Mouse (Mus musculus): ENCODE results near the gene Ephb1. TPM values are rescaled to one million over a fixed set of nuclear protein-coding genes. Genes with fewer than 3 reads are reported as not detected.

The Ephb1 gene
- polyA plus RNA-seq, 1 experiment, result 3.0 TPM

DNA sequence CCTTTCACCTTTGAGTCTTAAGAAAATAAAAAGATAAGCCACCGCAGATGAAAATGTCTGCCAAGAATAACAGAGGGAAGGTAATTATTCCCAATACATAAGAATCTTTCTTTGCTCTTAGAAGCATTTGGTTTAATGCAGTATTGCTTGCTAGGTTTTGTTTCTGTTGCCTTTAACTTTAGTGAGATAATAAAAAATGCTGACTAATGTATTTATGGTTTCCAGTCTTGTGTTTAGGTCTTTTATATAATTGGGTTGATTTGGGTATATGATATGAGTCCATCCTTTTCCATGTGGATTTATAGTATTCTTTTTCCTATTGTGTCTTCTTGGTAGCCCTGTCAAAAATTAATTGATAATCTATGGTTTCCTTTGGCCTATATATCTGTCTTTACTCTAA lies 456.6 kb downstream of the Ephb1 start:
- Histone ChIP-seq H3K4me1 (ENCODE audit: control insufficient read depth, insufficient read depth, low read length) (no peaks in the 10 kb centered on the region), H3K36me3 (ENCODE audit: control insufficient read depth, insufficient read depth, low read length) (no peaks in the 10 kb centered on the region), H3K4me3 (ENCODE audit: control insufficient read depth, low read depth, low read length) (no peak overlapping the region), H3K27ac (ENCODE audit: control insufficient read depth, insufficient read depth, low read depth, low read length) (no peak overlapping the region), H3K27me3 (ENCODE audit: control insufficient read depth, insufficient read depth, low read length) (no peaks in the 10 kb centered on the region)
- TF ChIP-seq POLR2A (IDR thresholded peaks at IDR 0.05; ENCODE audit: control insufficient read depth, low read depth, low read length) (no peak), CTCF (IDR thresholded peaks at IDR 0.05; ENCODE audit: control insufficient read depth, insufficient read depth, insufficient replicate concordance, low read depth, low read length) (no peak)

DNA sequence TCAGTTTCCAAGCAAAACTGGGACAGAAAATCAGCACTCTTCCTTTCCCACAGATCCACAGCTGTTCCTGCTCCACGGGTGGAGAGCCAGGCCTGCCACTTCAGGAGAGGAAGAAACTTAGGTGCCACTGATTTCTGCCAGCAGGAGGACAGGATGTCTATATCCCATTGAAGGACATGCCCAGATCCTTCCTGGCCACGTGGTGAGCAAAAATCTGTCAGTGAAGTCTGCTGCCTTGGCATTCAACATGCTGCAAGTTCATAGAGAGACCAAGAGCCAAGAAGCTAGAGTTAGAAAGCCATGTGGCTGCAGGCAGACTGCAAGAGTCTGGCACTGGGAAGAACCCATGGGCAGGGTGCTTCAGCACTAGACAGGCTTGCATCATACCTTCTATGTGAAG lies 471.2 kb downstream of the Ephb1 start:
- TF ChIP-seq POLR2A (IDR thresholded peaks at IDR 0.05; ENCODE audit: control insufficient read depth, low read depth, low read length) (no peak), CTCF (IDR thresholded peaks at IDR 0.05; ENCODE audit: control insufficient read depth, insufficient read depth, insufficient replicate concordance, low read depth, low read length) (no peak)
- Histone ChIP-seq H3K4me1 (ENCODE audit: control insufficient read depth, insufficient read depth, low read length) (no peaks in the 10 kb centered on the region), H3K27me3 (ENCODE audit: control insufficient read depth, insufficient read depth, low read length) (no peaks in the 10 kb centered on the region), H3K4me3 (ENCODE audit: control insufficient read depth, low read depth, low read length) (no peak overlapping the region), H3K27ac (ENCODE audit: control insufficient read depth, insufficient read depth, low read depth, low read length) (no peak overlapping the region), H3K36me3 (ENCODE audit: control insufficient read depth, insufficient read depth, low read length) (no peaks in the 10 kb centered on the region)

DNA sequence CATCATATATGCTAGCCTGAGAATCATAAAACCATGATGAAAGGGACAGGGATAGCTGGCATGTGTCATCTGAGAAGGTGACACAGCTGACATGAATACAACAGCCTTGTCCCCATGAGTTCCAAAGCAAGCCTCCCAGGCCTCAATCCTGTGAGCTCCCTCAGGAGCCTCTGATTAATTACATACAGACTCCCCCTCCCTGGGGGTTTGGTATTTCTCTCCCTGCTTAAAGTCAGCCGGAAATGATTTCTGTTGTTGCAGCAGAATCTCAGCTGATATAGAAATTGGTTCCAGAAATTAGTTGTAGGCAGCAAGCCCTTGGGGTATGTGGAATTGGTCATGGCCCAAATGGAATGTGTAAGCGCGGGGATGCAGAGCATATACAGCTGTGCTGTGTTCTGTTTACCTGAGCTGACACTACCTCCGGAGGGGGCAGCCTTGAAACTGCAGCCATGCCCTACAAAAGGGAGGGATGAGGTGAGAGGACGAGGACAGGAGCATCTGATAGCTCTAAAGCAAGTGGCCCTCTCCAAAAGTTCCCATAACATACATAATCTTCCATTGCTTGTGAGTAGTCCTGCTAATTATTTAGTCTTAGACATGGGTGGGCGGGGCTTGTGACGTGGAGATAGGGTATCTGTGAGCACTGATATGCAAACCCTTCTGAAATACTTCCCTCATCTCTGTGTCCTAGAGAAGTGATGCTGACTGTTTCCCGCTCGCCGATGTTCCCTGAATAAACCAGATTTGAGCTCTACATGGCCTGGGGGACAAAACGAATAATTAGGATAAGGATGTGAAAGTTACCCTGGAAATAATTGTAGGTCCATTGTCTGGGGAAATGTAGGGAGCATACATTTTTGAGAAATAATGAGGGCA lies 477.1 kb downstream of the Ephb1 start:
- Histone ChIP-seq H3K4me1 (ENCODE audit: control insufficient read depth, insufficient read depth, low read length) (no peaks in the 10 kb centered on the region), H3K36me3 (ENCODE audit: control insufficient read depth, insufficient read depth, low read length) (no peaks in the 10 kb centered on the region), H3K27me3 (ENCODE audit: control insufficient read depth, insufficient read depth, low read length) (no peaks in the 10 kb centered on the region), H3K4me3 (ENCODE audit: control insufficient read depth, low read depth, low read length) (no peak overlapping the region), H3K27ac (ENCODE audit: control insufficient read depth, insufficient read depth, low read depth, low read length) (no peak overlapping the region)
- TF ChIP-seq POLR2A (IDR thresholded peaks at IDR 0.05; ENCODE audit: control insufficient read depth, low read depth, low read length), result no peak
- no peak for TF ChIP-seq CTCF (IDR thresholded peaks at IDR 0.05; ENCODE audit: control insufficient read depth, insufficient read depth, insufficient replicate concordance, low read depth, low read length)

DNA sequence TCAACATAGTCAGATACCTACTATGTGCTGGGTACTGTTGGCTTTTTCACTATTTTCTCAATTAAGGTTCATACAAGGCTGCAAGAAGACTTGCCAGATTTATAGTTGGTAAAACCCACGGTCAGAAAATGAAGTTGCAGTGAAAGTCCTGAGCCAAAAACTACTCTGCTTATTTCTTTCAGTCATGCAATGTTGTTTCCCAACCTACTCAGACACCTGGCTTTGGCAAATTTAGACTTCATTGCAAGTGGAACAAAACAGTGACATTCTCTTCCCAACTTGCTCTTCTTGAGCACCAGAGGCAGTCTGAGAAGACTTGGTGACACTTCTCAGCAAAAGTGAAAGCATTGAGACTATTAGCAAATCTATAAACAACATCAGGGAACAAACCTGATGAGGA lies 479.2 kb downstream of the Ephb1 start:
- Histone ChIP-seq H3K4me1 (ENCODE audit: control insufficient read depth, insufficient read depth, low read length) (no peaks in the 10 kb centered on the region), H3K4me3 (ENCODE audit: control insufficient read depth, low read depth, low read length) (no peak overlapping the region), H3K27me3 (ENCODE audit: control insufficient read depth, insufficient read depth, low read length) (no peaks in the 10 kb centered on the region), H3K27ac (ENCODE audit: control insufficient read depth, insufficient read depth, low read depth, low read length) (no peak overlapping the region), H3K36me3 (ENCODE audit: control insufficient read depth, insufficient read depth, low read length) (no peaks in the 10 kb centered on the region)
- TF ChIP-seq CTCF (IDR thresholded peaks at IDR 0.05; ENCODE audit: control insufficient read depth, insufficient read depth, insufficient replicate concordance, low read depth, low read length) (no peak), POLR2A (IDR thresholded peaks at IDR 0.05; ENCODE audit: control insufficient read depth, low read depth, low read length) (no peak)

Other genes starting within 250 kb of the Ephb1 start
- gene Ky, start 151.1 kb upstream of the Ephb1 start, polyA plus RNA-seq (2012; rRNA removed), result 0.54 and 0.82 TPM in 2 replicates